Mouse (Mus musculus) hindbrain, postnatal 0 days (tissue): ENCODE results near the gene Itgae. TPM values are rescaled to one million over a fixed set of nuclear protein-coding genes. Genes with fewer than 3 reads are reported as not detected.

Experiments
- ATAC-seq: fragments of 200-750 bp; cut with Nextera tagmentation; 2 replicates; pipeline ENCODE4 v1.8.0; 2017; ENCODE audit warnings: mild to moderate bottlenecking, moderate TSS enrichment, moderate library complexity
- DNase-seq: peaks from one replicate; pipeline ENCODE4 v3.0.0-alpha.2; 2015; ENCODE audit warnings: low spot score
- H3K27ac ChIP-seq: fragments of 300-500 bp; sonication (generic); 2 replicates; pipeline ENCODE4 v1.5.1; 2014; ENCODE audit warnings: mild to moderate bottlenecking
- H3K27me3 ChIP-seq: fragments of 300-500 bp; sonication (generic); 2 replicates; pipeline ENCODE4 v1.6.1; 2014; ENCODE audit warnings: low read length, mixed read lengths; ENCODE audit not compliant: insufficient read depth
- H3K36me3 ChIP-seq: fragments of 300-500 bp; sonication (generic); 2 replicates; pipeline ENCODE4 v1.6.1; 2014; ENCODE audit warnings: low read length, mixed read lengths; ENCODE audit not compliant: insufficient read depth
- H3K4me1 ChIP-seq: fragments of 300-500 bp; sonication (generic); 2 replicates; pipeline ENCODE4 v1.6.1; 2014; ENCODE audit warnings: antibody characterized with exemption, low read length, mixed read lengths; ENCODE audit not compliant: insufficient read depth
- H3K4me2 ChIP-seq: fragments of 300-500 bp; sonication (generic); 2 replicates; pipeline ENCODE4 v1.6.1; 2014; ENCODE audit warnings: low read depth, mild to moderate bottlenecking, low read length, moderate library complexity, mixed read lengths
- H3K4me3 ChIP-seq: fragments of 300-500 bp; sonication (generic); 2 replicates; pipeline ENCODE4 v1.5.1; 2014; ENCODE audit warnings: low read length
- H3K9ac ChIP-seq: fragments of 300-500 bp; sonication (generic); replicated peaks from 2 replicates; pipeline ENCODE4 v1.6.1; 2014; ENCODE audit warnings: mild to moderate bottlenecking, low read length, moderate library complexity, mixed read lengths
- H3K9me3 ChIP-seq: fragments of 300-500 bp; sonication (generic); 2 replicates; pipeline ENCODE4 v1.6.1; 2016; ENCODE audit warnings: low read length, mixed read lengths
- CTCF ChIP-seq: IDR thresholded peaks from 2 replicates; pipeline ENCODE4 v1.5.1; 2016; ENCODE audit warnings: antibody characterized with exemption, control low read depth, low read depth
- WGBS: fragments of 180-500 bp; shearing (Covaris S2); extraction: QIAGEN DNeasy Blood & Tissue Kit; methylation state at CpG from one replicate; pipeline ENCODE4 v1.1.7; 2014; 5-methylcytosine and 5-hydroxymethylcytosine counted together
- polyA plus RNA-seq: library from polyadenylated mRNA; unstranded; fragments of >200 nt; fragmentation: Nextera tagmentation; extraction: Ambion mirVana; gene quantifications from 2 replicates; pipeline ENCODE4 v1.2.1, GENCODE M21; 2015
- total RNA-seq: library from RNA; depleted of rRNA; stranded (reverse); fragments of >200 nt; gene quantifications from 2 replicates; pipeline ENCODE4 v1.2.3, GENCODE M21; 2014; rRNA removed

Gene Itgae
- total and polyA plus RNA-seq, 2 experiments from 2014 or later: 0.16 to 0.31 TPM

GRCm38 (mm10) chr11:73193047-73193446 is 102.7 kb downstream of the Itgae start:
- Histone ChIP-seq H3K4me3 (no peak overlapping the region), H3K9ac (no peak overlapping the region), H3K36me3 (peaks cover 54% of the 10 kb centered on the region; the same call in 1 of the 2 replicates), H3K4me1 (0 out of 2 replicates have a peak, but pooled peaks cover 3% of the 10 kb centered on the region), H3K9me3 (no peaks in the 10 kb centered on the region), H3K4me2 (no peak overlapping the region), H3K27ac (no peak overlapping the region), H3K27me3 (no peaks in the 10 kb centered on the region)
- DNase-seq (no peak), ATAC-seq (no peak)
- 79% methylated on average over 6 of the region's 6 CpGs for WGBS
- TF ChIP-seq CTCF: no peak

GRCm38 (mm10) chr11:73194444-73194843 is 104.1 kb downstream of the Itgae start:
- no peak for ATAC-seq
- peaks cover 42% of the 10 kb centered on the region; the same call in 1 of the 2 replicates for H3K36me3 ChIP-seq
- 88% methylated on average over 2 of the region's 2 CpGs for WGBS

More at GRCm38 (mm10) chr11:73194444-73194843, 104.1 kb downstream of the Itgae start:
- H3K4me3 ChIP-seq: no peak overlapping the region
- H3K4me1 ChIP-seq: 0 out of 2 replicates have a peak, but pooled peaks cover 5% of the 10 kb centered on the region
- H3K9ac ChIP-seq: no peak overlapping the region
- no peak for DNase-seq
- H3K9me3 ChIP-seq: no peaks in the 10 kb centered on the region
- H3K4me2 ChIP-seq: no peak overlapping the region
- no peaks in the 10 kb centered on the region for H3K27me3 ChIP-seq
- no peak for TF ChIP-seq CTCF
- no peak overlapping the region for H3K27ac ChIP-seq

Other genes with a start within 250 kb of the Itgae start
- 2.4 and 4.6 TPM in 2 replicates for gene Atp2a3, start 129.4 kb upstream of the Itgae start, total RNA-seq
- gene Atp2a3, start 129.4 kb upstream of the Itgae start, polyA plus RNA-seq: 2.4 and 2.7 TPM in 2 replicates
- 0.32 and 1.3 TPM in 2 replicates for gene P2rx1, start 91.5 kb upstream of the Itgae start, total RNA-seq
- 0.45 and 0.60 TPM in 2 replicates for gene P2rx1, start 91.5 kb upstream of the Itgae start, polyA plus RNA-seq
- gene Camkk1, start 71.6 kb upstream of the Itgae start, total RNA-seq: 27.4 and 32.5 TPM in 2 replicates
- gene Camkk1, start 71.6 kb upstream of the Itgae start, polyA plus RNA-seq: 26.5 and 26.7 TPM in 2 replicates
- 5.2 and 6.9 TPM in 2 replicates for gene Ncbp3, start 42.8 kb upstream of the Itgae start, total RNA-seq
- gene Ncbp3, start 42.8 kb upstream of the Itgae start, polyA plus RNA-seq: 7.3 and 7.7 TPM in 2 replicates
- gene Haspin, start 47.7 kb downstream of the Itgae start, total RNA-seq: 1.8 and 3.3 TPM in 2 replicates
- 2.4 and 3.4 TPM in 2 replicates for gene Haspin, start 47.7 kb downstream of the Itgae start, polyA plus RNA-seq
- 1.2 and 3.5 TPM in 2 replicates for gene P2rx5, start 69.8 kb downstream of the Itgae start, total RNA-seq
- 0.48 and 0.97 TPM in 2 replicates for gene P2rx5, start 69.8 kb downstream of the Itgae start, polyA plus RNA-seq
- 113 and 156 TPM in 2 replicates for gene Emc6, start 86.5 kb downstream of the Itgae start, total RNA-seq
- 188 and 191 TPM in 2 replicates for gene Emc6, start 86.5 kb downstream of the Itgae start, polyA plus RNA-seq
- 34.7 and 46.4 TPM in 2 replicates for gene Tax1bp3, start 86.5 kb downstream of the Itgae start, total RNA-seq
- 95.7 and 97.7 TPM in 2 replicates for gene Tax1bp3, start 86.5 kb downstream of the Itgae start, polyA plus RNA-seq
- gene Ctns, start 108.5 kb downstream of the Itgae start, total RNA-seq: 20.2 and 20.9 TPM in 2 replicates
- 13.0 and 14.0 TPM in 2 replicates for gene Ctns, start 108.5 kb downstream of the Itgae start, polyA plus RNA-seq
- gene Shpk, start 108.9 kb downstream of the Itgae start, total RNA-seq: 2.2 and 3.4 TPM in 2 replicates
- 2.2 and 2.8 TPM in 2 replicates for gene Shpk, start 108.9 kb downstream of the Itgae start, polyA plus RNA-seq
- gene Trpv1, start 143.7 kb downstream of the Itgae start, total RNA-seq: 0.63 and 1.6 TPM in 2 replicates
- gene Trpv1, start 143.7 kb downstream of the Itgae start, polyA plus RNA-seq: 0.29 and 0.30 TPM in 2 replicates
- 0.36 and 0.52 TPM in 2 replicates for gene Trpv3, start 176.8 kb downstream of the Itgae start, total RNA-seq
- 0.24 and 0.30 TPM in 2 replicates for gene Trpv3, start 176.8 kb downstream of the Itgae start, polyA plus RNA-seq
- gene Aspa, start 239.0 kb downstream of the Itgae start, total RNA-seq: 5.9 and 7.8 TPM in 2 replicates
- gene Aspa, start 239.0 kb downstream of the Itgae start, polyA plus RNA-seq: 7.3 and 8.3 TPM in 2 replicates
- not detected in 2 replicates for gene Gm49340, start 239.2 kb downstream of the Itgae start, total RNA-seq
- gene Gm49340, start 239.2 kb downstream of the Itgae start, polyA plus RNA-seq: not detected in 2 replicates
- gene Spata22, start 239.2 kb downstream of the Itgae start, total RNA-seq: not detected in 2 replicates
- gene Spata22, start 239.2 kb downstream of the Itgae start, polyA plus RNA-seq: 0.33 and 0.34 TPM in 2 replicates